Mouse (Mus musculus): Measurements from ENCODE around the gene Orm3. TPM values are rescaled to one million over a fixed set of nuclear protein-coding genes. Genes with fewer than 3 reads are reported as not detected.
A peak's percentile ranks its signal among the peaks of the same experiment; 100 is the strongest.

Orm3 gene
- total and polyA plus RNA-seq, 3 experiments: 0.30 TPM; not detected in 2

DNA sequence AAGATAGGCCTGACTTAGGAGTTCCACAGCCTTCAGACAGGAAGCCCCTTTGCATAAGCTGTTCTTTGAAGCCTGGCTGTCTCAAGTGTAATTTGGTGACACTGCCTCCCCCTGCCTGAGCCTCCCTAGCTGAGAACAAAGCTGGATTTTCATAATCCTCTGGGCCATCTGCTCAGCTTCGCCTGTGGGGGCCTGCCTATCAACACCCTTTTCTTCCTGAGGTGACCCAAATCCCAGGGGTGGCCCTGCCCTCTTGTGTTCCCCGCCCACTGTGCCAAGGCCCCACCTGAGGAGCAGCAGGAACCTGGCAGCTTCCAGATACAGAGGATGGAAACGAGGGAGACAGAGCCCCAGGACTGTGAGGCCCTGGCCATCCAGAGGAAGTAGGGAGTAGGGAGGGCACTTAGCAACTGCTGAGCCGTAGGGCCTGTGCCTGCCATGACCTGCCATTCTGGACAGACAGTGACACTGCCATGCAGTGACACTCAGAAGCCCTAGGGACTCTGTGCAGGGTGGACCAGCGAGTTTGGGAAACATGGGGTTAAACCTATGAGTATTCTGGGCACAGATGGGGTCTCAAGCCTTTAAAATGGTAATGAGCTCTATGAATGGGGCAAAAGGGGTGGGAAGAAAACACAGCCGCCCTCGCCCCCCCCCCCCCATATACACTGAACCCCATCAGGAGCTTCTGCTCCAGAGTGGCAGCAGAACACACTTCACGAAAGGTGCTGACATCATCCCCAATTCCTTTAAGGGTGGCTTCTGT lies 33.3 kb downstream of the Orm3 start (continued):
- TF ChIP-seq TBP (conservative IDR thresholded peaks at IDR 0.05; ENCODE audit: low read depth, low read length) (no peak), MAZ (IDR thresholded peaks at IDR 0.05; ENCODE audit: low read depth, low read length) (peak; percentile 27; the same call in 1 of the 2 replicates), ELF1 (IDR thresholded peaks at IDR 0.05; ENCODE audit: low read depth, low read length) (no peak), GABPA (IDR thresholded peaks at IDR 0.05; ENCODE audit: insufficient replicate concordance, low read depth, low read length) (no peak), SIN3A (IDR thresholded peaks at IDR 0.05; ENCODE audit: low read length) (no peak; the same call in none of the 2 replicates), NELFE (IDR thresholded peaks at IDR 0.05; ENCODE audit: low read depth, low read length) (no peak), MXI1 (IDR thresholded peaks at IDR 0.05; ENCODE audit: low read depth, low read length) (peak; percentile 24; the same call in 1 of the 2 replicates), JUN (IDR thresholded peaks at IDR 0.05; ENCODE audit: insufficient read depth, low read depth, low read length) (no peak), UBTF (IDR thresholded peaks at IDR 0.05; ENCODE audit: low read depth, low read length) (no peak)

DNA sequence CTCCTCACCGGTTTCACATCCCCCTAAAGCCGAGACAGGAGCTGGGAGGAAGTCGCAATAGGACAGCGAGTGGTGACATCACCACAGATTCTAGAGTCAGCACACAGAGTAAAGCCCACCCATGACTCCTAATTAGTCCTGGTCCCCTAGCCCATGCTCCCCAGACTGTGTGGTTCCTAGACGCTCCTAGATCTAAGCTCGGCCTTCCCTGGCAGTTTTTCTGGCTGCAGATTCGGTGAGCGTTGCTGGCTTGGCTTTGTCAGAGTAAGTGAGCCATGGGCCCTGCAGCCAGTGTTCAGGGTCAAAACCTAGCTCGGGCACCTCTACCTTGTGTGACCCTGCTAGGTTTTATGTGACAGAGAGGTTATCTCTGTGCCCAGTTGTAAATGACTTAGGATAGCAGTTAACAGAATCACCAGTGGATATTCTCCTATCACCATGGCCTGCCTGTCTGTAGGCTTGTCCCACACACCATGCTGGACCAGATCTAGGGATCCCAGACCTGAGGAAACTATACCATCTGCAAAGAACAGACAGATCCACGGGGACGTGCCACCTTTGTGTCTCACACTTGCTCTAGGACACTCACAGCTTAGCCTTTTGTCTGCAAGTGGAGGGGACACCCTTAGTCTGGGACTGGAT lies 34.0 kb downstream of the Orm3 start:
- peak overlapping the region; percentile 98 for H3K27ac ChIP-seq (ENCODE audit: insufficient read depth, low read depth)
- dilution Hi-C loops (cut with MboI; ENCODE audit: extremely low pct_ligation_motif_present, extremely low pct_unique_long_range_greater_than_20kb, low sequenced_read_pairs): no loop called here
- in situ Hi-C loops (cut with MboI; ENCODE audit: low pct_ligation_motif_present, low pct_unique_long_range_greater_than_20kb, low sequenced_read_pairs): no loop called here

DNA sequence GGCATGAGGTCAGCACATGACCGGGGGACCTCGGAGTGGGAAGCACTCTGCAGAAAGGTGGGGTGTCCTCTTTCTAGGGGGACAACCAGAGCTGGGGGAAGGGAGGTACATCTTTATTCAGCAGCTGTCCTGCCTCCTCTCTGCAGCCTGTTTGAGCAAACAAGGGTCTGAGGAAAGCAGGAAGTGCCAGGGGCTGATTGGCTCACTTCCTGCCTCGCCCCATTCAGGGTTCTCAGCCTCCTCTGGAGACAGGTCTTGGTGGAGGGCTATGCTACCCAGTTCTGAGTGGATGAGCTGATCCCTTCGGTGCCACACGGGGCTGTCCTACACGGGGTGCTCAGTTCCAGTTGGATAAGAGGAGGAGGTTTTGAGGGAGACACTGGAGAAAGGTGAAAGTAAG lies 35.4 kb downstream of the Orm3 start:
- no peak overlapping the region for H3K4me3 ChIP-seq (replicated peaks in 1 of 3; ENCODE audit: low read depth in 2 of 3, low read length in 2 of 3, poor library complexity in 1 of 3)
- DNase-seq (ENCODE audit: extremely low read depth): no peak
- peaks cover 57 to 95% of the 10 kb centered on the region in 2 experiments for H3K4me1 ChIP-seq (ENCODE audit: control insufficient read depth in 1 of 2, insufficient read depth in 2 of 2)
- TF ChIP-seq TBP (conservative IDR thresholded peaks at IDR 0.05; ENCODE audit: low read depth, low read length) (no peak), ELF1 (IDR thresholded peaks at IDR 0.05; ENCODE audit: low read depth, low read length) (peak; percentile 59)
- peak overlapping the region; percentile 98 for H3K27ac ChIP-seq (ENCODE audit: insufficient read depth, low read depth)
- peaks cover 71% of the 10 kb centered on the region for H3K79me2 ChIP-seq (replicated peaks; ENCODE audit: control insufficient read depth, extremely low read depth, insufficient read depth, poor library complexity, severe bottlenecking)
- H3K36me3 ChIP-seq (replicated peaks in 1 of 2; ENCODE audit: control insufficient read depth in 1 of 2, insufficient read depth in 1 of 2, low read length in 1 of 2): peaks cover 80 to 94% of the 10 kb centered on the region in 2 experiments
- dilution Hi-C loops (cut with MboI; ENCODE audit: extremely low pct_ligation_motif_present, extremely low pct_unique_long_range_greater_than_20kb, low sequenced_read_pairs) (no loop called here), in situ Hi-C loops (cut with MboI; ENCODE audit: low pct_ligation_motif_present, low pct_unique_long_range_greater_than_20kb, low sequenced_read_pairs) (no loop called here)
- no peaks in the 10 kb centered on the region for H3K9me3 ChIP-seq (replicated peaks; ENCODE audit: low read length)
- no peak overlapping the region for H3K4me2 ChIP-seq (ENCODE audit: insufficient read depth, low read depth, poor library complexity, severe bottlenecking)
- H3K27me3 ChIP-seq (replicated peaks): no peaks in the 10 kb centered on the region
- no peak overlapping the region for H3K9ac ChIP-seq (ENCODE audit: insufficient read depth, low read depth)

More for the DNA sequence above, 34.0 kb downstream of the Orm3 start:
- Histone ChIP-seq H3K27me3 (replicated peaks) (no peaks in the 10 kb centered on the region), H3K9me3 (replicated peaks; ENCODE audit: low read length) (no peaks in the 10 kb centered on the region), H3K79me2 (replicated peaks; ENCODE audit: control insufficient read depth, extremely low read depth, insufficient read depth, poor library complexity, severe bottlenecking) (peaks cover 61% of the 10 kb centered on the region), H3K4me3 (replicated peaks in 1 of 3; ENCODE audit: low read depth in 2 of 3, low read length in 2 of 3, poor library complexity in 1 of 3) (no peak overlapping the region), H3K9ac (ENCODE audit: insufficient read depth, low read depth) (no peak overlapping the region), H3K4me1 (ENCODE audit: control insufficient read depth in 1 of 2, insufficient read depth in 2 of 2) (peaks cover 58 to 98% of the 10 kb centered on the region in 2 experiments), H3K4me2 (ENCODE audit: insufficient read depth, low read depth, poor library complexity, severe bottlenecking) (peak overlapping the region; percentile 52), H3K36me3 (replicated peaks in 1 of 2; ENCODE audit: control insufficient read depth in 1 of 2, insufficient read depth in 1 of 2, low read length in 1 of 2) (peaks cover 74 to 91% of the 10 kb centered on the region in 2 experiments)
- peak; percentile 44; the same call in 1 of the 2 replicates for TF ChIP-seq ETS1 (conservative IDR thresholded peaks at IDR 0.05; ENCODE audit: low read depth, low read length)
- peak; percentile 58; the same call in 1 of the 2 replicates for TF ChIP-seq IRF4 (IDR thresholded peaks at IDR 0.05; ENCODE audit: low read depth, low read length)
- TF ChIP-seq MEF2A (IDR thresholded peaks at IDR 0.05; ENCODE audit: borderline replicate concordance, low read depth, low read length): no peak
- no peak for DNase-seq (ENCODE audit: extremely low read depth)

Measured in CH12.LX (cell line).